Comparison of ENCODE assay signal across 20 mouse cellular contexts in the genomic region with DNA sequence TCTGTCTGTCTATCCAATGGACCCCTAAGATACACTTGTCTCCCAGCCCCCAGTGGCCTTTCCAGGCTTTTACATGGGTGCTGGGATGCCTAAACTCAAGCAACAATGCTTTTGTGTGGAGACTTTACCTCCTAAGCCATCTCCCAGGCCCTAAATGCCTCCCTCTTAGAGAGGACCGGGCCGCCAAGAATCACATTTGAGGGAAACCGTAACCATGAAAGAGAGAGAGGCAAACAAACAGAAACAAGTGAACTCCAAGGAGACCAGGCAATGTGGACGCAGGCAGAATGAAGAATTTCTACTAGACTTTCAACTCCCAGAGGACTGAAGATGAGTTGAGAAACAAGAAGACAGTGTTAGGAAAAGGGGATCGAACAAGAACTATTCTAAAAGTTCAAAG. TPM values are rescaled to one million over a fixed set of nuclear protein-coding genes. Genes with fewer than 3 reads are reported as not detected.
DNase-seq lines count a peak whose midpoint lies in the region; ATAC-seq lines count a peak whose summit lies in the region.
"Had no signal": no experiment of that assay in that cellular context is flagged by ENCODE, and none has a peak within 500 bp of the region (broad histone marks: within the 10 kb centered on the region; RNA-seq: fewer than 3 reads in every experiment).

No protein-coding gene starts in this region.

- intact Hi-C loops in heart, postnatal 25 days (cut with DNase I), result loop anchor here (5.0 kb wide), 1 partner anchor 157 kb away; no protein-coding TSS in a partner anchor

- peaks cover 27% of the 10 kb centered on the region for H3K4me1 ChIP-seq in hindbrain, embryonic 13.5 days (replicated peaks)
- H3K4me1 ChIP-seq in hindbrain, embryonic 14.5 days (replicated peaks; ENCODE audit: control insufficient read depth, insufficient read depth, low read length), result peaks cover 9% of the 10 kb centered on the region; the same call in 1 of the 2 replicates
- peaks cover 10% of the 10 kb centered on the region for H3K4me1 ChIP-seq in neural tube, embryonic 11.5 days (ENCODE audit: control insufficient read depth, insufficient read depth, low read length)
- H3K4me1 ChIP-seq in neural tube, embryonic 15.5 days, result peaks cover 12% of the 10 kb centered on the region

- WGBS in hindbrain, embryonic 13.5 days, result 71% methylated on average over 5 of the region's 5 CpGs
- 71% methylated on average over 5 of the region's 5 CpGs for WGBS in hindbrain, embryonic 14.5 days
- WGBS in neural tube, embryonic 11.5 days, result 72% methylated on average over 5 of the region's 5 CpGs
- WGBS in neural tube, embryonic 15.5 days, result 60% methylated on average over 5 of the region's 5 CpGs

- DNase-seq in heart, adult 11 months, result peak; percentile 93
- DNase-seq in heart, postnatal 25 days (ENCODE audit: low spot score), result no peak
- DNase-seq in hindbrain, embryonic 14.5 days (ENCODE audit: low spot score), result no peak
- DNase-seq in neural tube, embryonic 11.5 days (ENCODE audit: low spot score), result peak; percentile 9
- no peak for DNase-seq in neural tube, embryonic 10.5 days (ENCODE audit: extremely low spot score, low spot score)
- no peak for DNase-seq in lung, postnatal 10 days
- DNase-seq: cerebellum, adult 11-12 months; cerebellum, postnatal 10 days; liver, embryonic 13.5 days; lung, embryonic 14.5 days; lung, postnatal 36 days; right cerebral cortex, postnatal 14 days had no signal

- H3K27me3 ChIP-seq in hindbrain, embryonic 13.5 days, result no peaks in the 10 kb centered on the region
- H3K27me3 ChIP-seq in hindbrain, embryonic 14.5 days (ENCODE audit: control insufficient read depth, insufficient read depth, low read length), result no peaks in the 10 kb centered on the region
- no peaks in the 10 kb centered on the region for H3K27me3 ChIP-seq in neural tube, embryonic 11.5 days (ENCODE audit: control insufficient read depth, insufficient read depth, low read length)
- no peaks in the 10 kb centered on the region for H3K27me3 ChIP-seq in neural tube, embryonic 15.5 days (replicated peaks)
- H3K27me3 ChIP-seq: forebrain, embryonic 15.5 days; heart, embryonic 13.5 days; hindbrain, embryonic 15.5 days; intestine, embryonic 15.5 days had no signal

- H3K36me3 ChIP-seq in hindbrain, embryonic 13.5 days, result no peaks in the 10 kb centered on the region
- no peaks in the 10 kb centered on the region for H3K36me3 ChIP-seq in hindbrain, embryonic 14.5 days (replicated peaks; ENCODE audit: control insufficient read depth, insufficient read depth)
- no peaks in the 10 kb centered on the region for H3K36me3 ChIP-seq in neural tube, embryonic 11.5 days (ENCODE audit: control insufficient read depth, insufficient read depth, low read length)
- H3K36me3 ChIP-seq in neural tube, embryonic 15.5 days, result no peaks in the 10 kb centered on the region
- H3K36me3 ChIP-seq: forebrain, embryonic 15.5 days; heart, embryonic 13.5 days; hindbrain, embryonic 15.5 days; intestine, embryonic 15.5 days; limb, embryonic 10.5 days; liver, embryonic 13.5 days had no signal

- no peak overlapping the region for H3K4me2 ChIP-seq in hindbrain, embryonic 13.5 days
- no peak overlapping the region for H3K4me2 ChIP-seq in hindbrain, embryonic 14.5 days (replicated peaks)
- H3K4me2 ChIP-seq in neural tube, embryonic 11.5 days (ENCODE audit: low read depth), result no peak overlapping the region
- no peak overlapping the region for H3K4me2 ChIP-seq in neural tube, embryonic 15.5 days
- H3K4me2 ChIP-seq: forebrain, embryonic 15.5 days; heart, embryonic 13.5 days; hindbrain, embryonic 15.5 days; intestine, embryonic 15.5 days; liver, embryonic 13.5 days; lung, embryonic 14.5 days had no signal

- no peak for ATAC-seq in hindbrain, embryonic 13.5 days (ENCODE audit: low FRiP score)
- ATAC-seq in hindbrain, embryonic 14.5 days (ENCODE audit: low FRiP score), result no peak
- ATAC-seq in neural tube, embryonic 11.5 days (ENCODE audit: insufficient read depth, low FRiP score, low TSS enrichment), result no peak
- ATAC-seq in neural tube, embryonic 15.5 days (ENCODE audit: low FRiP score), result no peak
- ATAC-seq: forebrain, embryonic 15.5 days; intestine, embryonic 15.5 days had no signal

- no peaks in the 10 kb centered on the region for H3K9me3 ChIP-seq in hindbrain, embryonic 13.5 days
- H3K9me3 ChIP-seq in hindbrain, embryonic 14.5 days (ENCODE audit: control insufficient read depth, low read length), result no peaks in the 10 kb centered on the region
- H3K9me3 ChIP-seq in neural tube, embryonic 11.5 days (ENCODE audit: control insufficient read depth, low read length), result no peaks in the 10 kb centered on the region
- H3K9me3 ChIP-seq in neural tube, embryonic 15.5 days (replicated peaks), result no peaks in the 10 kb centered on the region
- H3K9me3 ChIP-seq: forebrain, embryonic 15.5 days; heart, embryonic 13.5 days; hindbrain, embryonic 15.5 days; intestine, embryonic 15.5 days; limb, embryonic 10.5 days; liver, embryonic 13.5 days had no signal

- no peak overlapping the region for H3K9ac ChIP-seq in hindbrain, embryonic 13.5 days
- no peak overlapping the region for H3K9ac ChIP-seq in hindbrain, embryonic 14.5 days
- H3K9ac ChIP-seq in neural tube, embryonic 11.5 days (ENCODE audit: low read length), result no peak overlapping the region
- no peak overlapping the region for H3K9ac ChIP-seq in neural tube, embryonic 15.5 days (replicated peaks)
- H3K9ac ChIP-seq: forebrain, embryonic 15.5 days; hindbrain, embryonic 15.5 days; intestine, embryonic 15.5 days; liver, embryonic 13.5 days; lung, embryonic 14.5 days had no signal

- 0 out of 2 replicates have a peak overlapping the region, but pooled peaks have one; percentile 35 for H3K27ac ChIP-seq in hindbrain, embryonic 13.5 days
- H3K27ac ChIP-seq in hindbrain, embryonic 14.5 days, result no peak overlapping the region
- no peak overlapping the region for H3K27ac ChIP-seq in neural tube, embryonic 11.5 days (ENCODE audit: low read depth, low read length)
- H3K27ac ChIP-seq in neural tube, embryonic 15.5 days (replicated peaks), result 0 out of 2 replicates have a peak overlapping the region, but pooled peaks have one; percentile 6
- H3K27ac ChIP-seq: forebrain, embryonic 15.5 days; intestine, embryonic 15.5 days; limb, embryonic 10.5 days had no signal

- H3K4me3 ChIP-seq in hindbrain, embryonic 13.5 days, result no peak overlapping the region
- H3K4me3 ChIP-seq in hindbrain, embryonic 14.5 days (replicated peaks; ENCODE audit: low read length), result no peak overlapping the region
- H3K4me3 ChIP-seq in neural tube, embryonic 11.5 days (ENCODE audit: low read depth, low read length), result no peak overlapping the region
- no peak overlapping the region for H3K4me3 ChIP-seq in neural tube, embryonic 15.5 days (replicated peaks)
- H3K4me3 ChIP-seq: forebrain, embryonic 15.5 days; heart, embryonic 13.5 days; hindbrain, embryonic 15.5 days; intestine, embryonic 15.5 days; limb, embryonic 10.5 days; liver, embryonic 13.5 days had no signal

RNA-seq across cellular contexts. Expression of a gene that starts 6.0 kb away (rescaled TPM):
- total RNA-seq in heart, postnatal 25 days (2021), result 10 to 100 TPM; 56.4 to 59.5 TPM
- 64.7 and 67.3 TPM in 2 replicates for polyA plus RNA-seq in hindbrain, embryonic 13.5 days (2015; fragmentation: Nextera tagmentation; extraction: Ambion mirVana)
- polyA plus RNA-seq in hindbrain, embryonic 14.5 days (2014; fragmentation: Nextera tagmentation; extraction: Ambion mirVana), result 54.1 and 56.8 TPM in 2 replicates
- polyA plus RNA-seq in neural tube, embryonic 11.5 days (2014; fragmentation: Nextera tagmentation; extraction: Ambion mirVana), result 70.6 and 76.7 TPM in 2 replicates
- 41.5 and 57.0 TPM in 2 replicates for polyA plus RNA-seq in neural tube, embryonic 15.5 days (2015; fragmentation: Nextera tagmentation; extraction: Ambion mirVana)
- total RNA-seq: megakaryocyte-erythroid progenitor cell, adult 5-6 weeks had no signal

Comparison
In these comparisons a context has a peak if more than half of its experiments do, and no peak if none do; other contexts are left out.
1. DNase-seq: peak in heart, adult 11 months (single experiment) and neural tube, embryonic 11.5 days (single experiment); none in heart, postnatal 25 days (single experiment), hindbrain, embryonic 14.5 days (single experiment), neural tube, embryonic 10.5 days (single experiment) and lung, postnatal 10 days (single experiment).
2. H3K27ac ChIP-seq: peak in hindbrain, embryonic 13.5 days (single experiment) and neural tube, embryonic 15.5 days (single experiment); none in hindbrain, embryonic 14.5 days (single experiment) and neural tube, embryonic 11.5 days (single experiment).